Mouse (Mus musculus) heart, embryonic 15.5 days (tissue): ENCODE measurements around the gene Mxd4. TPM values are rescaled to one million over a fixed set of nuclear protein-coding genes. Genes with fewer than 3 reads are reported as not detected.

Source experiments
- ATAC-seq: fragments of 200-750 bp; cut with Nextera tagmentation; replicated peaks from 2 replicates; pipeline ENCODE4 v1.8.0; 2017; ENCODE audit warnings: low read depth, moderate TSS enrichment; ENCODE audit not compliant: insufficient number of reproducible peaks, insufficient read depth, low FRiP score
- H3K27ac ChIP-seq: fragments of 300-500 bp; sonication (generic); 2 replicates; pipeline ENCODE4 v1.5.1; 2015; ENCODE audit warnings: mild to moderate bottlenecking, inconsistent platforms
- H3K27me3 ChIP-seq: fragments of 300-500 bp; sonication (generic); 2 replicates; pipeline ENCODE4 v1.6.1; 2015; ENCODE audit warnings: inconsistent platforms
- H3K36me3 ChIP-seq: fragments of 300-500 bp; sonication (generic); 2 replicates; pipeline ENCODE4 v1.6.1; 2015; ENCODE audit warnings: mild to moderate bottlenecking, inconsistent platforms
- H3K4me1 ChIP-seq: fragments of 300-500 bp; sonication (generic); replicated peaks from 2 replicates; pipeline ENCODE4 v1.6.1; 2015; ENCODE audit warnings: inconsistent platforms
- H3K4me2 ChIP-seq: fragments of 300-500 bp; sonication (generic); 2 replicates; pipeline ENCODE4 v1.6.1; 2015; ENCODE audit warnings: inconsistent platforms, mild to moderate bottlenecking, moderate library complexity
- H3K4me3 ChIP-seq: fragments of 300-500 bp; sonication (generic); 2 replicates; pipeline ENCODE4 v1.5.1; 2015; ENCODE audit warnings: mild to moderate bottlenecking, inconsistent platforms
- H3K9ac ChIP-seq: fragments of 300-500 bp; sonication (generic); 2 replicates; pipeline ENCODE4 v1.6.1; 2015; ENCODE audit warnings: mild to moderate bottlenecking, inconsistent platforms
- H3K9me3 ChIP-seq: fragments of 300-500 bp; sonication (generic); replicated peaks from 2 replicates; pipeline ENCODE4 v1.6.1; 2016; ENCODE audit warnings: inconsistent platforms
- WGBS: fragments of 180-500 bp; shearing (Covaris S2); methylation state at CpG from one replicate; pipeline ENCODE4 v1.1.7; 2015; ENCODE audit warnings: mixed read lengths; 5-methylcytosine and 5-hydroxymethylcytosine counted together
- polyA plus RNA-seq: library from polyadenylated mRNA; unstranded; fragments of >200 nt; fragmentation: Nextera tagmentation; extraction: Ambion mirVana; gene quantifications from 2 replicates; pipeline ENCODE4 v1.2.1, GENCODE M21; 2015

The Mxd4 gene
- polyA plus RNA-seq, 1 experiment from 2014 or later = 22.3 TPM

GRCm38 (mm10) chr5:34183976-34184375 lies 3.5 kb downstream of the Mxd4 start:
- H3K9me3 ChIP-seq = no peaks in the 10 kb centered on the region
- H3K27ac ChIP-seq = peak overlapping the region; percentile 84
- peak overlapping the region; percentile 19; the same call in 1 of the 2 replicates for H3K9ac ChIP-seq
- WGBS = 90% methylated on average over 3 of the region's 3 CpGs
- ATAC-seq = no peak
- peaks cover 64% of the 10 kb centered on the region for H3K4me1 ChIP-seq
- no peak overlapping the region for H3K4me3 ChIP-seq
- no peaks in the 10 kb centered on the region for H3K27me3 ChIP-seq
- H3K4me2 ChIP-seq = 0 out of 2 replicates have a peak overlapping the region, but pooled peaks have one; percentile 48
- peaks cover 16% of the 10 kb centered on the region for H3K36me3 ChIP-seq

- 27% methylated on average over 5 of the region's 5 CpGs for WGBS
- peak overlapping the region; percentile 19; the same call in 1 of the 2 replicates for H3K9ac ChIP-seq
- no peak overlapping the region for H3K4me3 ChIP-seq
- no peak for ATAC-seq
- H3K27ac ChIP-seq = peak overlapping the region; percentile 84
- no peaks in the 10 kb centered on the region for H3K27me3 ChIP-seq
- peaks cover 57% of the 10 kb centered on the region for H3K4me1 ChIP-seq
- H3K4me2 ChIP-seq = peak overlapping the region; percentile 48
- peaks cover 22% of the 10 kb centered on the region for H3K36me3 ChIP-seq
- no peaks in the 10 kb centered on the region for H3K9me3 ChIP-seq
These were observed 4.2 kb downstream of the Mxd4 start for GRCm38 (mm10) chr5:34183156-34183880.

DNA sequence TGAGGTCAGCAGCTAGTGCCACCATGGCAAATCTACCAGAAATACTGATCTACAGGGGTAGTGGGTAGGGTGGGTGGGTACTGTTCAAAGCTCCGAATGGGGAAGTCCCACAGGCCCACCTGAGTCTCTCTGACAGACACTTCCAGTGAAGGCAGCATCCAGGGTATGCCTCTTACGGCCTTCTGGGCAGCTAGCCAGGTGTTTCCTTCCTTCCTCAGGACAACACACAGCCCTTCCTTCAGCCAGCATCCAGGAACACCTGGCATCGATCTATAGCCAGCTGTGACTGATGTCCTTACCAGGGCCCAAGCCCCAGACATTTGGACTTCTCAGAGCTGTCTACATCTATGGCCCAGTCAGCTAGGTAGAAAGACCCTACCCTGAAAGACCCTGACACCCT lies 5.0 kb downstream of the Mxd4 start:
- Histone ChIP-seq H3K9ac (no peak overlapping the region), H3K36me3 (peaks cover 30% of the 10 kb centered on the region), H3K4me2 (peak overlapping the region; percentile 48), H3K9me3 (no peaks in the 10 kb centered on the region), H3K4me1 (peaks cover 56% of the 10 kb centered on the region), H3K27me3 (no peaks in the 10 kb centered on the region), H3K4me3 (no peak overlapping the region), H3K27ac (peak overlapping the region; percentile 84)
- ATAC-seq = no peak
- 55% methylated on average over 3 of the region's 3 CpGs for WGBS

- Histone ChIP-seq H3K9ac (no peak overlapping the region), H3K4me2 (no peak overlapping the region), H3K36me3 (peaks cover 68% of the 10 kb centered on the region), H3K27ac (no peak overlapping the region), H3K4me1 (peaks cover 15% of the 10 kb centered on the region), H3K4me3 (no peak overlapping the region), H3K9me3 (no peaks in the 10 kb centered on the region), H3K27me3 (no peaks in the 10 kb centered on the region)
- WGBS = 96% methylated on average over 4 of the region's 4 CpGs
- ATAC-seq = no peak
These were observed 9.7 kb downstream of the Mxd4 start for GRCm38 (mm10) chr5:34177821-34178220.

DNA sequence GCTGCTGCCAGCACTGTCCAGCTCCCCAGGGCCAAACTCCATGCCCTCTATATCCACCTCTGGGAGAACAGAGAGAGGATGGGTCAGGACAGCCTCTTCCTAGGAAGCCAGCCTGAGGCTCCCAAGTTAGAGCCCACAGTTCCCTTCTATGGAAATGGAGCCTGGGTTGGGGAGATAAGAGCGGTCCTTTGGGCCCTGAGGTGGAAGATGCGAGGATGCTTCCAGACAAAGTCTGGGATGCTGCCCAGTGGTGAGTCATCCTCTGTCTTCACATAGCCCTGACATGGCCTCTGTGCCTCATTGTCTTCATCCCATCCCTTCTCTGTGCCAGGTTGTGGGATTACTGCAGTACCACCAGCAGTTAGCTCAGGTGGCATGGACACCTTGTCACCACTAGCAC lies 10.4 kb downstream of the Mxd4 start:
- ATAC-seq = no peak
- no peaks in the 10 kb centered on the region for H3K9me3 ChIP-seq
- WGBS = 77% methylated on average over 2 of the region's 2 CpGs
- no peak overlapping the region for H3K9ac ChIP-seq
- no peak overlapping the region for H3K4me2 ChIP-seq
- H3K27ac ChIP-seq = no peak overlapping the region
- peaks cover 67% of the 10 kb centered on the region for H3K36me3 ChIP-seq
- peaks cover 8% of the 10 kb centered on the region; the same call in 1 of the 2 replicates for H3K4me1 ChIP-seq
- H3K27me3 ChIP-seq = no peaks in the 10 kb centered on the region
- no peak overlapping the region for H3K4me3 ChIP-seq

GRCm38 (mm10) chr5:34176691-34177090 lies 10.8 kb downstream of the Mxd4 start:
- Histone ChIP-seq H3K4me1 (peaks cover 4% of the 10 kb centered on the region; the same call in 1 of the 2 replicates), H3K27ac (no peak overlapping the region), H3K4me2 (no peak overlapping the region), H3K9ac (no peak overlapping the region), H3K36me3 (peaks cover 63% of the 10 kb centered on the region), H3K27me3 (no peaks in the 10 kb centered on the region), H3K9me3 (no peaks in the 10 kb centered on the region), H3K4me3 (no peak overlapping the region)
- ATAC-seq = no peak
- WGBS = 81% methylated on average over 10 of the region's 10 CpGs

- Histone ChIP-seq H3K4me2 (no peak overlapping the region), H3K4me3 (no peak overlapping the region), H3K27me3 (no peaks in the 10 kb centered on the region), H3K9ac (no peak overlapping the region), H3K9me3 (no peaks in the 10 kb centered on the region), H3K4me1 (no peaks in the 10 kb centered on the region), H3K36me3 (peaks cover 57% of the 10 kb centered on the region), H3K27ac (no peak overlapping the region)
- ATAC-seq = no peak
- 36% methylated on average over 5 of the region's 5 CpGs for WGBS
These were observed 12.2 kb downstream of the Mxd4 start for GRCm38 (mm10) chr5:34175403-34175694.

DNA sequence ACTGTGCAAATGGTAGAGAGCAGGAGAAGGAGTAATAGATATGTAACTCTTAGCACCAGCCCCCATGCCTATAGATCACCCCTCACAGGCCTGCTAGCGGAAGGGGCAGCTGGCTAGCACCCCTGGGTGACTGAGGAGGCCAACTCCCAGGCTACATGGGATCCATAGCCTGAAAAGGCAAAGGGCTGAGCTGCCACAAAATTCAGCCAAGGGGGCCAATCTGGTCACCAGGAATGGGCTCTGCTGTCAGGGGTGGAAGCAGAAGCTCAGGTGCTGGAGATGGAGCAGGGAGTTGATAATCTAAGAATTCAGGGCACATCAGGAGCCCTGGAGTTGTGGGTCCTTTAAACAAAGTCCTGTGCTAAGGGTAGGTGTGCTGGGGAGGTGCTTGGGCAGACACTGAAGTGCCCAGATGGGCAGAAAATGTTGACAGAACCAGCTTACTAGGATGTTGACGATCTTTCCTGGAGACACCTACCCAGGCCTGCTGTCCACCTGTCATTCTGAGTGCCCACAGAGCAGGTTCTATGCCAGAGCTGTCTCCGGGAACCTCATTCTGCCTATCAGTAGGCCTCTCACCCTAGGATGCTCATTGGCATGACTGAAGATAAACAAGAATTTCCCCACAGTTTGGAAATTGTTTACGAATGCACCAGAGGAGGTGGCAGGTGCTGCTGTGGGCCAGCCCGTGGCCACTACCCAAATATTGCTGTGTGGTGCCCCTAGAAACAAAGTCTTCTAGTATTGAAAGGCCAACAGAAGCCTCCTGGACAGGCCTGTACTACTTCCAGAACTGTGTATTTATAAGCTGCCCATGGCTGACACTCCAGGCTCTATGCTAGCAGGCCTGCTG lies 12.7 kb downstream of the Mxd4 start:
- Histone ChIP-seq H3K36me3 (peaks cover 52% of the 10 kb centered on the region), H3K9ac (no peak overlapping the region), H3K27me3 (no peaks in the 10 kb centered on the region), H3K4me1 (peaks cover 3% of the 10 kb centered on the region; the same call in 1 of the 2 replicates), H3K4me2 (no peak overlapping the region), H3K9me3 (no peaks in the 10 kb centered on the region), H3K27ac (no peak overlapping the region), H3K4me3 (no peak overlapping the region)
- no peak for ATAC-seq
- 69% methylated on average over 5 of the region's 5 CpGs for WGBS

- peaks cover 4% of the 10 kb centered on the region; the same call in 1 of the 2 replicates for H3K4me1 ChIP-seq
- H3K36me3 ChIP-seq = peaks cover 52% of the 10 kb centered on the region
- no peak for ATAC-seq
- H3K4me3 ChIP-seq = no peak overlapping the region
- H3K4me2 ChIP-seq = no peak overlapping the region
- no peaks in the 10 kb centered on the region for H3K27me3 ChIP-seq
- H3K27ac ChIP-seq = no peak overlapping the region
- WGBS = 75% methylated on average over 2 of the region's 2 CpGs
- H3K9me3 ChIP-seq = no peaks in the 10 kb centered on the region
- no peak overlapping the region for H3K9ac ChIP-seq
These were observed 13.5 kb downstream of the Mxd4 start for GRCm38 (mm10) chr5:34174021-34174420.

GRCm38 (mm10) chr5:34170726-34171125 lies 16.8 kb downstream of the Mxd4 start:
- WGBS = 61% methylated on average over 4 of the region's 4 CpGs
- H3K27ac ChIP-seq = peak overlapping the region; percentile 88
- no peak for ATAC-seq

DNA sequence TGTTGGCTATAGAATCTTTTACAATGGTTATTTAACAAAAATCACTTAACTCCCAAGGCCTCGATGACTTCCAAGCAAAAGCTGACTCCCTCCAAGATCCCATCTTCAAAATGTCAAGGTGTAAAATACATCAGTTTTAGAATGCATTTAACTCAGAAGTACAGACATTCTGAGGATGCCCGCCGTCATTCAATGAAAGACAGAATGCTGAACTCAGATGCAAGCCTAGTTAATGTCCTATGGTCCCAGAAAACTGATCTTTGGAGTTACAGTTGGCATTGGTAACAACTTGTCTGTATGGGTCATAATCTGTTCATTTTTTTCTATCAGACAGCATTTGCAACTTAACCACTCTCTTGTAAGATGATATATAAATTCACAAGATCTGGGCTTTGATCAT lies 17.6 kb downstream of the Mxd4 start:
- Histone ChIP-seq H3K27me3 (no peaks in the 10 kb centered on the region), H3K4me3 (peak overlapping the region; percentile 74), H3K4me1 (peaks cover 17% of the 10 kb centered on the region), H3K27ac (peak overlapping the region; percentile 88), H3K36me3 (peaks cover 15% of the 10 kb centered on the region), H3K9me3 (no peaks in the 10 kb centered on the region), H3K9ac (peak overlapping the region; percentile 57), H3K4me2 (peak overlapping the region; percentile 72)
- ATAC-seq = no peak
- 82% methylated on average over 3 of the region's 3 CpGs for WGBS

More at GRCm38 (mm10) chr5:34170726-34171125, 16.8 kb downstream of the Mxd4 start:
- H3K4me1 ChIP-seq = peaks cover 17% of the 10 kb centered on the region
- no peak overlapping the region for H3K4me2 ChIP-seq
- no peaks in the 10 kb centered on the region for H3K27me3 ChIP-seq
- no peak overlapping the region for H3K4me3 ChIP-seq
- no peaks in the 10 kb centered on the region for H3K9me3 ChIP-seq
- no peak overlapping the region for H3K9ac ChIP-seq
- peaks cover 22% of the 10 kb centered on the region for H3K36me3 ChIP-seq
